Mouse (Mus musculus) heart, embryonic 15.5 days (tissue): ENCODE measurements at regions not wholly inside any gene's neighbourhood (a gene's known extent, or its start where the extent isn't known, plus 50 kb on each side); places are given as distances from the start of the nearest gene placed in this dataset.
"Not testable (repeated sequence)": the region's sequence is repeated elsewhere in the genome, so short reads cannot be mapped to it uniquely, and the experiment has no call there.

Experiments
- ATAC-seq: fragments of 200-750 bp; cut with Nextera tagmentation; replicated peaks from 2 replicates; pipeline ENCODE4 v1.8.0; 2017; ENCODE audit warnings: low read depth, moderate TSS enrichment; ENCODE audit not compliant: insufficient number of reproducible peaks, insufficient read depth, low FRiP score
- H3K27ac ChIP-seq: fragments of 300-500 bp; sonication (generic); 2 replicates; pipeline ENCODE4 v1.5.1; 2015; ENCODE audit warnings: mild to moderate bottlenecking, inconsistent platforms
- H3K27me3 ChIP-seq: fragments of 300-500 bp; sonication (generic); 2 replicates; pipeline ENCODE4 v1.6.1; 2015; ENCODE audit warnings: inconsistent platforms
- H3K36me3 ChIP-seq: fragments of 300-500 bp; sonication (generic); 2 replicates; pipeline ENCODE4 v1.6.1; 2015; ENCODE audit warnings: mild to moderate bottlenecking, inconsistent platforms
- H3K4me1 ChIP-seq: fragments of 300-500 bp; sonication (generic); replicated peaks from 2 replicates; pipeline ENCODE4 v1.6.1; 2015; ENCODE audit warnings: inconsistent platforms
- H3K4me2 ChIP-seq: fragments of 300-500 bp; sonication (generic); 2 replicates; pipeline ENCODE4 v1.6.1; 2015; ENCODE audit warnings: inconsistent platforms, mild to moderate bottlenecking, moderate library complexity
- H3K4me3 ChIP-seq: fragments of 300-500 bp; sonication (generic); 2 replicates; pipeline ENCODE4 v1.5.1; 2015; ENCODE audit warnings: mild to moderate bottlenecking, inconsistent platforms
- H3K9ac ChIP-seq: fragments of 300-500 bp; sonication (generic); 2 replicates; pipeline ENCODE4 v1.6.1; 2015; ENCODE audit warnings: mild to moderate bottlenecking, inconsistent platforms
- H3K9me3 ChIP-seq: fragments of 300-500 bp; sonication (generic); replicated peaks from 2 replicates; pipeline ENCODE4 v1.6.1; 2016; ENCODE audit warnings: inconsistent platforms
- WGBS: fragments of 180-500 bp; shearing (Covaris S2); methylation state at CpG from one replicate; pipeline ENCODE4 v1.1.7; 2015; ENCODE audit warnings: mixed read lengths; 5-methylcytosine and 5-hydroxymethylcytosine counted together

DNA sequence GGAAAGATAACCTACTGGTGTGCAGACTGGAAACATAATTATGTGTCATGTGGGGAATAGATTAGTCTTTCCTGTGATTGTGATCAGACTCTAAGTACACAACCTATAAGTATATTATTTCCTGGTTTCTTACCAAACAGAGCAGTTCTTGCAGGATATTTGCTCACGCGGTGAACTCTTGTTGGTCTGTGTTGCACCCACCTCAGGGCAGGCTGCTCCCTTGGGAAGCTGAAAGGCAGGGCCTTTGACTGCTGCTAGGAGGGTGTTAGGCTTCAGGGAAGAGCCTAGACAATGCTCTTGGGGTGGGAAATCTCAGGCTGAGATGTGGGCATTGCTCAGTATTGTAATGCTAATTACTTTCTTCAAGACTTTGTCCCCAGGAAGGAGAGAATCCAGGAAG, 247.5 kb downstream of the Samd9l start:
- not testable (repeated sequence) for H3K9ac ChIP-seq, H3K36me3 ChIP-seq, H3K4me2 ChIP-seq, ATAC-seq, H3K4me1 ChIP-seq, H3K27ac ChIP-seq, H3K4me3 ChIP-seq, H3K9me3 ChIP-seq, H3K27me3 ChIP-seq
- WGBS = 50% methylated on average over 2 of the region's 2 CpGs

DNA sequence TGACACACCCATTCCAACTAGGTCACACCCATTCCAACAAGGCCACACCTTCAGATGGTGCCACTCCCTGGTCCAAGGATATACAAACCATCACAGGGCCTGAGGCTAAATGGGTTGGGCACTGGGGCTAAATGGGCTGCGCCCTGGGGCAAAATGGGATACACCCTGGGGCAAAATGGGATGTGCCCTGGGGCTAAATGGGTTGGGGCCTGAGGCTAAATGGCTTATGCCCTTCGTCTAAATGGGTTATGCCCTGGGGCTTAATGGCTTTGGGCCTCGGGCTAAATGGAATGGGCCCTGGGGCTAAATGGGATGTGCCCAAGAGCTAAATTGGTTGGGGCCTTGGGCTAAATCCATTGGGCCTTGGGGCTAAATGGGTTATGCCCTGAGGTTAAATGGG, 261.5 kb downstream of the Samd9l start:
- not testable (repeated sequence) for ATAC-seq, H3K9me3 ChIP-seq, H3K27ac ChIP-seq, H3K4me2 ChIP-seq, H3K4me1 ChIP-seq, H3K27me3 ChIP-seq, H3K4me3 ChIP-seq, H3K9ac ChIP-seq, H3K36me3 ChIP-seq
- 74% methylated on average over 3 of the region's 3 CpGs for WGBS

DNA sequence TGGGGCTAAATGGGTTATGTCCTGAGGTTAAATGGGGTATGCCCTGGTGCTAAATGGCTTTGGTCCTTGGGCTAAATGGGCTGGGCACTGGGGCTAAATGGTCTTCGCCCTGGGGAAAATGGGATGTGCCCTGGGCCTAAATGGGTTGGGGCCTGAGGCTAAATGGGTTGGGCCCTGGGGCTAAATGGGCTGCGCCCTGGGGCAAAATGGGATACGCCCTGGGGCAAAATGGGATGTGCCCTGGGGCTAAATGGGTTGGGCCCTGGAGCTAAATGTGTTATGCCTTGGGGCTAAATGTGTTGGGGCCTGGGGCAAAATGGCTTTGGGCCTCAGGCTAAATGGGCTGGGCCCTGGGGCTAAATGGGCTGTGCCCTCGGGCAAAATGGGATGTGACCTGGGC, 265.6 kb downstream of the Samd9l start:
- H3K36me3 ChIP-seq, ATAC-seq, H3K4me1 ChIP-seq, H3K27ac ChIP-seq, H3K27me3 ChIP-seq, H3K4me3 ChIP-seq, H3K9me3 ChIP-seq, H3K9ac ChIP-seq, H3K4me2 ChIP-seq: not testable (repeated sequence)
- 72% methylated on average over 4 of the region's 4 CpGs for WGBS

DNA sequence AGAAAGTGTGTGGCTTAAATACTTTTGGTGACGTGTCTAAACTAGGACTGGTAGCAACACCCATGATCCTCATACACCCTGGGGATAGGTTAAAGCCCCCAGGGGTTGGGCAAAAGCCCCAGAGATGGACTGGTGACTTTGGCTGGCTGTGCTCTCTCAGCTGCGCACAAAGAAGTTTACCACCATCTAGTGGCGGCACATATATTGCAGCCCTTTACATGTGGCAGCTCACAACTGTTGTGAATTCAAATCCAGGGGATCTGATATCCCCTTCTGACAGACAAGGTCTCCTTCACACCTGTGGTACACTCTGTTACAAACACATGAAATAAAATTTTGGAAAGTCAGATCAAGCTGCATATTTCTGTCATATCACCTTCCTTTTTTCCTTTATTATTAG, 283.1 kb downstream of the Samd9l start:
- not testable (repeated sequence) for H3K4me3 ChIP-seq, H3K4me1 ChIP-seq, H3K9ac ChIP-seq, H3K36me3 ChIP-seq, H3K9me3 ChIP-seq, H3K27me3 ChIP-seq, H3K4me2 ChIP-seq, H3K27ac ChIP-seq, ATAC-seq
- WGBS = 5% methylated on average over 2 of the region's 3 CpGs
